Mouse (Mus musculus): ENCODE measurements around the gene Skiv2l. TPM values are rescaled to one million over a fixed set of nuclear protein-coding genes. Genes with fewer than 3 reads are reported as not detected.
"Not testable (repeated sequence)": the region's sequence is repeated elsewhere in the genome, so short reads cannot be mapped to it uniquely, and the experiment has no call there.

Gene Skiv2l
- total RNA-seq, 4 experiments from 2014 or later: 61.1 to 73.1 (median 67.3) TPM

- DNase-seq (ENCODE audit: low spot score in 2 of 2): no peak
These were observed 35.1 kb downstream of the Skiv2l start for GRCm38 (mm10) chr17:34814818-34815370.

- DNase-seq (ENCODE audit: low spot score in 2 of 2): peak in 1 of 2 experiments; percentile 44
These were observed 36.3 kb downstream of the Skiv2l start for GRCm38 (mm10) chr17:34813747-34814146.

GRCm38 (mm10) chr17:34811275-34811674 lies 38.7 kb downstream of the Skiv2l start:
- DNase-seq (ENCODE audit: low spot score in 2 of 2): no peak

GRCm38 (mm10) chr17:34810811-34811210 lies 39.2 kb downstream of the Skiv2l start:
- DNase-seq (ENCODE audit: low spot score in 2 of 2): not testable (repeated sequence)

- not testable (repeated sequence) for DNase-seq (ENCODE audit: low spot score in 2 of 2)
These were observed 39.6 kb downstream of the Skiv2l start for GRCm38 (mm10) chr17:34810411-34810810.

GRCm38 (mm10) chr17:34808599-34809205 lies 41.3 kb downstream of the Skiv2l start:
- DNase-seq (ENCODE audit: low spot score in 2 of 2): no peak

- DNase-seq (ENCODE audit: low spot score in 2 of 2): no peak
These were observed 42.8 kb downstream of the Skiv2l start for GRCm38 (mm10) chr17:34807176-34807575.

- DNase-seq (ENCODE audit: low spot score in 2 of 2): no peak
These were observed 45.0 kb downstream of the Skiv2l start for GRCm38 (mm10) chr17:34804871-34805562.

GRCm38 (mm10) chr17:34804301-34804700 lies 45.7 kb downstream of the Skiv2l start, which contains the start of gene Cyp21a1:
Gene Cyp21a1 (minus strand): TSS chr17:34804561.
- not testable (repeated sequence) for DNase-seq (ENCODE audit: low spot score in 2 of 2)

- DNase-seq (ENCODE audit: low spot score in 2 of 2): not testable (repeated sequence)
These were observed 46.6 kb downstream of the Skiv2l start for GRCm38 (mm10) chr17:34803367-34803766.

GRCm38 (mm10) chr17:34802756-34803155 lies 47.3 kb downstream of the Skiv2l start:
- not testable (repeated sequence) for DNase-seq (ENCODE audit: low spot score in 2 of 2)

GRCm38 (mm10) chr17:34800781-34801305 lies 49.2 kb downstream of the Skiv2l start:
- not testable (repeated sequence) for DNase-seq (ENCODE audit: low spot score in 2 of 2)

- DNase-seq (ENCODE audit: low spot score in 2 of 2): no peak
These were observed 50.5 kb downstream of the Skiv2l start for GRCm38 (mm10) chr17:34799531-34799925.

- DNase-seq (ENCODE audit: low spot score in 2 of 2): no peak
These were observed 51.0 kb downstream of the Skiv2l start for GRCm38 (mm10) chr17:34798866-34799530.

GRCm38 (mm10) chr17:34798071-34798470 lies 51.9 kb downstream of the Skiv2l start:
- not testable (repeated sequence) for DNase-seq (ENCODE audit: low spot score in 2 of 2)

GRCm38 (mm10) chr17:34797211-34797995 lies 52.6 kb downstream of the Skiv2l start:
- not testable (repeated sequence) for DNase-seq (ENCODE audit: low spot score in 2 of 2)

- DNase-seq (ENCODE audit: low spot score in 2 of 2): no peak
These were observed 53.5 kb downstream of the Skiv2l start for GRCm38 (mm10) chr17:34796311-34797140.

- DNase-seq (ENCODE audit: low spot score in 2 of 2): peak in 1 of 2 experiments; percentile 50
These were observed 54.4 kb downstream of the Skiv2l start for GRCm38 (mm10) chr17:34795633-34796032.

GRCm38 (mm10) chr17:34795016-34795415 lies 55.0 kb downstream of the Skiv2l start:
- no peak for DNase-seq (ENCODE audit: low spot score in 2 of 2)
